Mouse (Mus musculus): ENCODE results near the gene Spesp1.

Gene Spesp1

DNA sequence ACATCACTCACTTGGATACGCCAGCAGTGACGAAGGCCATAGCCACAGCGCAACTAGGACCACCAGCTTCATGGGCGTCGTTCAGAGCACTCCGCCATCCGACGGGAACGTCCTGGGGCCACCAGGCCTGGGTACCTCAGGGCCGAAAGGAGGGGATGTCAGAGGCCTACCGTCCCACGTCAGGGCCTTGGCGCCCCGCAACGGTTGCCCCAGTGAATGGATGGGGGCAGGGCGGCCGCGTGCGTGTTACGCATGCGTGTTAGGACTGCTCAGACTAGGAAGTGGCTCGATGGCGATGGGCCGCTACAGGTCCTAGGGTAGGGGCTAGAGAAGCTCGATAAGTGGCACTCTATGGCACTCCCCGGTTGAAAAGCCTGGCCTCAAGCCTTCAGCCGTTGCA is at the start of gene Spesp1:
Gene Spesp1, minus strand, starts transcription at position 218 of the 400 bp plus-strand sequence.
- Histone ChIP-seq H3K9me3 (ENCODE audit: low read length) (no peaks in the 10 kb centered on the region), H3K27me3 (ENCODE audit: insufficient read depth, low read length) (peaks cover 25% of the 10 kb centered on the region), H3K4me1 (replicated peaks; ENCODE audit: low read depth, low read length) (peaks cover 14% of the 10 kb centered on the region), H3K4me3 (replicated peaks; ENCODE audit: low read length) (peak within 1 kb of the TSS; percentile 68), H3K36me3 (ENCODE audit: insufficient read depth, low read length) (no peaks in the 10 kb centered on the region)
- no peak for TF ChIP-seq CTCF (conservative IDR thresholded peaks at IDR 0.05; ENCODE audit: low read length)
- TF ChIP-seq NANOG (IDR thresholded peaks at IDR 0.05; ENCODE audit: borderline replicate concordance, low read length), result no peak
- no peak for TF ChIP-seq POU5F1 (IDR thresholded peaks at IDR 0.05; ENCODE audit: borderline replicate concordance, low read length)

DNA sequence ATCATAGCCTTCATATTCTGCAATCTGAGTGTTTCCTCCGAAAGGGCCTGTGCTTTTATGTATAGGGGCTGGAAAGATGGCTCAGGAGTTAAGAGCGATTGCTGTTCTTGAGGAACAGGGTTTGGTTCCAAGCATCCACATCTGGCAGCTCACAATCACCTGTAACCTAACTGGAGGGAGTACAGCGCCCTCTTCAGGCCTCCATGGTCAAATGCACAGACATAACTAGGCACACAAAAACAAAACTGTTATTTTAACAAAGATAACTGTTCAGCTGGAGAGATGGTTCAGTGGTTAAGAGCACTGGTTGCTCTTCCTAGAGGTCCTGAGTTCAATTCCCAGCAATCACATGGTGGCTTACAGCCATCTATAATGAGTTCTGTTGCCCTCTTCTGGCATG is 44.0 kb upstream of the Spesp1 start:
- H3K36me3 ChIP-seq (ENCODE audit: insufficient read depth, low read length), result no peaks in the 10 kb centered on the region
- TF ChIP-seq POU5F1 (IDR thresholded peaks at IDR 0.05; ENCODE audit: borderline replicate concordance, low read length) (no peak), CTCF (conservative IDR thresholded peaks at IDR 0.05; ENCODE audit: low read length) (peak; percentile 35)
- no peak overlapping the region for H3K4me3 ChIP-seq (replicated peaks; ENCODE audit: low read length)
- no peaks in the 10 kb centered on the region for H3K4me1 ChIP-seq (replicated peaks; ENCODE audit: low read depth, low read length)
- peaks cover 22% of the 10 kb centered on the region for H3K9me3 ChIP-seq (ENCODE audit: low read length)
- H3K27me3 ChIP-seq (ENCODE audit: insufficient read depth, low read length), result no peaks in the 10 kb centered on the region

DNA sequence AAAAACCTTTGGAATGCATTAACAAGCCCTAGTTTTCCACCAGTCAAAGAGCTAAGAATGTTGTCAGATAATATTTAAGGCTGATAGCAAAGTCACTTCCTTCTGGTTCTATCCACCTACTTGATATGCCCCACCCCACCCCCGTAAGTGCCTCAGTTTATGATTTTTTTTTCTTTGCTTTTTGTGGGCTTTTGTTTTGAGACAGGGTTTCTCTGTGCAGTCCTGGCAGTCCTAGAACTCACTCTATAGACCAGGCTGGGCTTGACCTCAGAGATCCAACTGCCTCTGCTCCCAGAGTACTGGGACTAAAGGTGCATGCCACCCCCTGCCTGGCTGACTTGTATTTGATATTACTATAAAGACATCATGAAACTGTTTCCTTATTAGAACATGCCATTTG is 41.8 kb upstream of the Spesp1 start:
- Histone ChIP-seq H3K36me3 (ENCODE audit: insufficient read depth, low read length) (no peaks in the 10 kb centered on the region), H3K4me3 (replicated peaks; ENCODE audit: low read length) (no peak overlapping the region), H3K27me3 (ENCODE audit: insufficient read depth, low read length) (no peaks in the 10 kb centered on the region), H3K4me1 (replicated peaks; ENCODE audit: low read depth, low read length) (no peaks in the 10 kb centered on the region; the same call in 1 of the 2 replicates), H3K9me3 (ENCODE audit: low read length) (peaks cover 13% of the 10 kb centered on the region)
- TF ChIP-seq NANOG (IDR thresholded peaks at IDR 0.05; ENCODE audit: borderline replicate concordance, low read length) (no peak), POU5F1 (IDR thresholded peaks at IDR 0.05; ENCODE audit: borderline replicate concordance, low read length) (no peak), CTCF (conservative IDR thresholded peaks at IDR 0.05; ENCODE audit: low read length) (no peak)

DNA sequence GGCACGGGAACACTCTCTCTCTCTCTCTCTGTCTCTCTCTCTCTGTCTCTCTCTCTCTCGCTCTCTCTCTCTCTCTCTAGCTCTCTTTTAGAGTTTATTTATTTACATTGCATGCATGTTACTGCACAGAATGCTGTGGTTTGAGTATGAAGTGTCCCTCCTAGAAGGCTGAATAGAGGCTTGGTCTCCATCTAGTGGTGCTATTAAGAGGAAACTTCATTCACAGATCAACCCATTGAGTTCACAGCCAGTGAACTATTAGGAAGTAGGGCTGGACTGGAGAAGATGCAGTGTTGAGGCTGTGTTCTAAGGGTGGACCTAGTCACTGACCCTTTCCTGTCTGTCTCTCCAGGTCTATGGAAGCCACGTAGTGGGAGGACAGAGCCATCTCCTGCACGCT is 36.7 kb upstream of the Spesp1 start:
- H3K4me3 ChIP-seq (replicated peaks; ENCODE audit: low read length), result no peak overlapping the region
- H3K9me3 ChIP-seq (ENCODE audit: low read length), result no peaks in the 10 kb centered on the region; the same call in 1 of the 2 replicates
- H3K27me3 ChIP-seq (ENCODE audit: insufficient read depth, low read length), result no peaks in the 10 kb centered on the region
- no peaks in the 10 kb centered on the region; the same call in 1 of the 2 replicates for H3K4me1 ChIP-seq (replicated peaks; ENCODE audit: low read depth, low read length)
- no peaks in the 10 kb centered on the region for H3K36me3 ChIP-seq (ENCODE audit: insufficient read depth, low read length)
- TF ChIP-seq NANOG (IDR thresholded peaks at IDR 0.05; ENCODE audit: borderline replicate concordance, low read length), result no peak
- TF ChIP-seq CTCF (conservative IDR thresholded peaks at IDR 0.05; ENCODE audit: low read length), result no peak

DNA sequence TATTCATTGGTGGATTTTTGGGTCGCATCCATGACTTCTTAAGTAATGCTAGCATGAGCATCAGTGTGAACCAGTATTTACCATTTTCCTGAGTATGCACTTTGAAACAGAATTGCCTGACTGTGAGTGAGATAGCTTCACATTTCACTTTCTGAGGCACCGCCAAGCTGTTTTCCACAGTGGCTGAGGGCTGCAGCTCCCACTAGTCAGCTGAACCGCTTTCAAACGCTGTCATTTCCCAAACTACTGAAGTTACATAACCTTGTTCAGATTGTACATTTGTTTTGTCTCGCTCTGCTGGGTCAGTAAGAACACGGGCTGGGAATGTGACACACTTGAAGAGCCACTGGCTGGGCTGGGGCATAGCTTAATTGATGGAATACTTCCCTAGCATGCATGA is 33.5 kb upstream of the Spesp1 start:
- Histone ChIP-seq H3K27me3 (ENCODE audit: insufficient read depth, low read length) (no peaks in the 10 kb centered on the region), H3K36me3 (ENCODE audit: insufficient read depth, low read length) (no peaks in the 10 kb centered on the region)
- TF ChIP-seq NANOG (IDR thresholded peaks at IDR 0.05; ENCODE audit: borderline replicate concordance, low read length) (no peak), POU5F1 (IDR thresholded peaks at IDR 0.05; ENCODE audit: borderline replicate concordance, low read length) (no peak)

DNA sequence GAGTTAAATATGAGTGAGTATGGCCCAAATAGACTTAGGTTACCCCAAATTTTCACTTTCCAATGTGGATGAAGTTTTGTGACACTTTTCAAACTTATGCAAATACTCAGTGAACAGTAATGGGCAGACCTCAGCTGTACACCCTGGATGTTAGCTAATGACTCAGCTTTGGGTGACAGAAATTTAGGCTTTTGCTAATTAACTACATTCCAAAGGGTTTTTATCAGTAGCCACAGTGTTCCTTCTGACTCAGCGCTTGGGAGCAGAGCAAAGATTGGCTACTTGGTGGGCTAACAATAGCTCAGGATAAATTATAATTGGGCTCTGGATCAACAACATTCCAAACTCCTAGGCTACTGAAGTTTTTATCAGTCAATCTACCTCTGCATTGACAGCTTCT is 14.9 kb upstream of the Spesp1 start:
- Histone ChIP-seq H3K4me3 (replicated peaks; ENCODE audit: low read length) (no peak overlapping the region), H3K27me3 (ENCODE audit: insufficient read depth, low read length) (no peaks in the 10 kb centered on the region), H3K9me3 (ENCODE audit: low read length) (no peaks in the 10 kb centered on the region), H3K4me1 (replicated peaks; ENCODE audit: low read depth, low read length) (peaks cover 19% of the 10 kb centered on the region), H3K36me3 (ENCODE audit: insufficient read depth, low read length) (no peaks in the 10 kb centered on the region)
- no peak for TF ChIP-seq POU5F1 (IDR thresholded peaks at IDR 0.05; ENCODE audit: borderline replicate concordance, low read length)

More for the DNA sequence above, 33.5 kb upstream of the Spesp1 start:
- H3K4me1 ChIP-seq (replicated peaks; ENCODE audit: low read depth, low read length), result no peaks in the 10 kb centered on the region; the same call in 1 of the 2 replicates
- H3K4me3 ChIP-seq (replicated peaks; ENCODE audit: low read length), result no peak overlapping the region
- no peaks in the 10 kb centered on the region; the same call in 1 of the 2 replicates for H3K9me3 ChIP-seq (ENCODE audit: low read length)

DNA sequence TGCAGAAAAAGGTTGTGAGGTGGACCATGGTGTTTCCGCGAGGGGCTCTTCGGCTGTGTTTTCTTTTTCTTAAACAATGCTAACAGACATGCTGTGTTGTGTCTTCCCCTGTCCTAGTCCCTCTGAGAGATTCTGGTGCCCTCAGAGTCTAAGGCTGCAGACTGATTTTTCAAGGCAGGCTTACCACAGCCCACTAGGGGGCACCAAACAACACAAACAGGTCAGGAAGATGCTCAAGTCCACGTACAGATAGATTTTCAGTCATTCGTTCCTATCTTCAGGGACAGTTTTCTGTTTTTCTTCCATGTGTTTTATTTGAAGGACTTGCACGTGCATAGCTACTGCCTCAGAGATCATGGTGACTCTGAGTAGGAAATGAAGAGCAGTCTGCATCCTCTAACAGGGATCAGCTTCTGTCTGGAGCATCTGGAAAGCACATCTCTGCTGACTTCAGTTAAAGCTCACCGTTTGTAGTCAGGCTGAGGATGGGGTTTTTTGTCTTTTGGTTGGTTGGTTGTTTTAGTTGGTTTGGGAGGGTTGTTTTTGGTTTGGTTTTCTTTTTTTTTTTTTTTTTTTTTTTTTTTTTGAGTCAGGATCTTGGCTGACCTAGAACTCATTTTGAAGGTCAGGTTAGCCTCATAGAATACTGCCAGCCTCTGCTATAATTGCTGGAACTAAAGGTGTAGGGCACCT is 13.1 kb upstream of the Spesp1 start:
- H3K27me3 ChIP-seq (ENCODE audit: insufficient read depth, low read length), result no peaks in the 10 kb centered on the region
- no peak overlapping the region for H3K4me3 ChIP-seq (replicated peaks; ENCODE audit: low read length)
- TF ChIP-seq NANOG (IDR thresholded peaks at IDR 0.05; ENCODE audit: borderline replicate concordance, low read length) (no peak), CTCF (conservative IDR thresholded peaks at IDR 0.05; ENCODE audit: low read length) (peak; percentile 88), POU5F1 (IDR thresholded peaks at IDR 0.05; ENCODE audit: borderline replicate concordance, low read length) (no peak)
- peaks cover 18% of the 10 kb centered on the region for H3K4me1 ChIP-seq (replicated peaks; ENCODE audit: low read depth, low read length)
- no peaks in the 10 kb centered on the region for H3K9me3 ChIP-seq (ENCODE audit: low read length)
- H3K36me3 ChIP-seq (ENCODE audit: insufficient read depth, low read length), result no peaks in the 10 kb centered on the region

DNA sequence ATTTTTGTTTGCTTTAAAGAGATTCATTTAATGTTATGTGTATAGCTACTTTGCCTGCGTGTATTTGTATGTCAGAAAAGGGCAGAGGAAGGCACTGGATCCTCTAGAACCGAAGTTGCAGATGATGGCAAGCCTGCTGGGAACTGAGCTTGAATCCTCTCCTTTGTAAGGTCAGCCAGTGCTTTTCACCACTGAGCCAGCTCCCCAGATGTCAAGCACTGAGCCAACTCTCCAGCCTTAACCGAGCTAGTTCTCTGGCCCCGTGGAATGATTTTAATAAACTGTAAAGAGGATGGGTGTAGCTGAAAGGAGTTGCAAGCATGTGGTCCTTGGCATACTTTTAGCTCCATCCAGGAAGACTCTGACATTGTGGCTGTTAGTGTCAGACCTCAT is 5.6 kb upstream of the Spesp1 start:
- no peaks in the 10 kb centered on the region for H3K36me3 ChIP-seq (ENCODE audit: insufficient read depth, low read length)
- peaks cover 10% of the 10 kb centered on the region; the same call in 1 of the 2 replicates for H3K4me1 ChIP-seq (replicated peaks; ENCODE audit: low read depth, low read length)
- no peak for TF ChIP-seq NANOG (IDR thresholded peaks at IDR 0.05; ENCODE audit: borderline replicate concordance, low read length)
- TF ChIP-seq CTCF (conservative IDR thresholded peaks at IDR 0.05; ENCODE audit: low read length), result no peak
- TF ChIP-seq POU5F1 (IDR thresholded peaks at IDR 0.05; ENCODE audit: borderline replicate concordance, low read length), result no peak
- no peaks in the 10 kb centered on the region for H3K9me3 ChIP-seq (ENCODE audit: low read length)
- H3K27me3 ChIP-seq (ENCODE audit: insufficient read depth, low read length), result peaks cover 7% of the 10 kb centered on the region
- no peak overlapping the region for H3K4me3 ChIP-seq (replicated peaks; ENCODE audit: low read length)

DNA sequence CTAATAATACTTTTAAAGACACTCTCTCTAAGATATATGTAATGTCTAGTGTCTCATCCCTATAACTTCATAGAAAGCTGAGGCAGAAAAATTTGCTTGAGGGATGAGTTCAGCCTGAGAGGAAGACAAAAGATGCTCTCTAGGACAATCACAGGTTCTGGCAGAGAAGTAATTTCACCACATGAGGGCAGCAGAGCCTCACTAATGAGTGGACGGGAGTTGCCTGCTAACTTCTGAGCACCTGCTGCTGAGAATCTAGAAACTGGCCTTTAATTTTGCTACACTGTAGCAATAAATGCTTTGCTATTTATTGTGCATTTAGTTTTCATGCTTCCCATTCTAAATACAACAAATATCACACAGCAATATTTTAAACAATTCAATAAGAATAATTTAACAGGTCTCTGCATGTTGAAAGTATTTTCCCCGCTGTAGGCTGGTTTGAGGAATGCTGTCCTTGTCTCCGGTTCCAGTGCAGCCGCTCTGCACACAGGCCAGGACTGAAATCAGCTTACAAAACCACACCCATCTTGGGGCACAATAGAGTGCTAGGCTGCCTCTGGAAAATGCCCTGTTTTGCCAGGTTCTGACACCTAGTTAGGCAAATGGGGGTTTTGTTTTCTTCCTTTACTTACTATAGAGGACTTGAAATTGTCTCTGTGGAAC is 5.1 kb upstream of the Spesp1 start:
- Histone ChIP-seq H3K36me3 (ENCODE audit: insufficient read depth, low read length) (no peaks in the 10 kb centered on the region), H3K9me3 (ENCODE audit: low read length) (no peaks in the 10 kb centered on the region), H3K4me1 (replicated peaks; ENCODE audit: low read depth, low read length) (peaks cover 12% of the 10 kb centered on the region), H3K27me3 (ENCODE audit: insufficient read depth, low read length) (peaks cover 12% of the 10 kb centered on the region), H3K4me3 (replicated peaks; ENCODE audit: low read length) (no peak overlapping the region)
- TF ChIP-seq NANOG (IDR thresholded peaks at IDR 0.05; ENCODE audit: borderline replicate concordance, low read length), result no peak
- TF ChIP-seq CTCF (conservative IDR thresholded peaks at IDR 0.05; ENCODE audit: low read length), result peak; percentile 20
- no peak for TF ChIP-seq POU5F1 (IDR thresholded peaks at IDR 0.05; ENCODE audit: borderline replicate concordance, low read length)
